Mouse (Mus musculus) MEL (cell line): ENCODE data around the gene Eomes.

Experiments used
- BHLHE40 ChIP-seq: IDR thresholded peaks from 2 replicates; pipeline ENCODE4 v1.6.1; 2012; ENCODE audit warnings: low read depth, mild to moderate bottlenecking, inconsistent platforms, low read length, improper control_type of control experiment, borderline replicate concordance
- CTCF ChIP-seq, 3 experiments: IDR thresholded peaks in 2 of 3; conservative IDR thresholded peaks in 1 of 3; 2 replicates each; pipeline ENCODE4 v1.5.1; 2011 to 2012; ENCODE audit warnings: low read length in 3 of 3, low read depth in 2 of 3, mild to moderate bottlenecking in 2 of 3, improper control_type of control experiment in 1 of 3, inconsistent platforms in 1 of 3, mixed read lengths in 1 of 3, moderate library complexity in 1 of 3; ENCODE audit not compliant: control insufficient read depth in 1 of 3, insufficient read depth in 1 of 3, poor library complexity in 1 of 3, severe bottlenecking in 1 of 3
- EP300 ChIP-seq, 2 experiments: IDR thresholded peaks; 2 replicates each; pipeline ENCODE4 v1.6.1; 2011; ENCODE audit warnings: improper control_type of control experiment in 2 of 2, low read length in 2 of 2, low read depth in 1 of 2, mild to moderate bottlenecking in 1 of 2
- MAX ChIP-seq: IDR thresholded peaks from 2 replicates; pipeline ENCODE4 v1.6.1; 2011; ENCODE audit warnings: low read length, improper control_type of control experiment
- MYC ChIP-seq: IDR thresholded peaks from 2 replicates; pipeline ENCODE4 v1.6.1; 2011; ENCODE audit warnings: low read depth, mild to moderate bottlenecking, low read length, improper control_type of control experiment, moderate library complexity
- POLR2A ChIP-seq, 2 experiments: IDR thresholded peaks; 2 replicates each; pipeline ENCODE4 v1.6.1; 2011 to 2012; ENCODE audit warnings: low read length in 2 of 2, mild to moderate bottlenecking in 2 of 2, control low read depth in 1 of 2, improper control_type of control experiment in 1 of 2, low read depth in 1 of 2, moderate library complexity in 1 of 2; ENCODE audit not compliant: control insufficient read depth in 1 of 2, insufficient read depth in 1 of 2, poor library complexity in 1 of 2
- POLR2AphosphoS5 ChIP-seq: IDR thresholded peaks from 2 replicates; pipeline ENCODE4 v1.6.1; 2012; ENCODE audit warnings: low read depth, borderline replicate concordance, mild to moderate bottlenecking, inconsistent platforms, low read length, moderate library complexity, mixed read lengths

GRCm38 (mm10) chr9:118476211-118476765, 1.7 kb upstream of the Eomes start:
- TF ChIP-seq BHLHE40 (no peak), EP300 (IDR thresholded peaks at IDR 0.05; ENCODE audit: low read depth in 1 of 2, low read length in 2 of 2) (no peak), POLR2A (IDR thresholded peaks at IDR 0.05; ENCODE audit: control insufficient read depth in 1 of 2, insufficient read depth in 1 of 2, low read depth in 1 of 2, low read length in 2 of 2, poor library complexity in 1 of 2) (no peak), CTCF (IDR thresholded peaks at IDR 0.05 in 2 of 3, conservative IDR thresholded peaks at IDR 0.05 in 1 of 3; ENCODE audit: control insufficient read depth in 1 of 3, insufficient read depth in 1 of 3, low read depth in 2 of 3, low read length in 3 of 3, poor library complexity in 1 of 3, severe bottlenecking in 1 of 3) (no peak), MAX (no peak), MYC (no peak), POLR2AphosphoS5 (no peak)
